ENCODE assay signal across 20 mouse cellular contexts in the genomic region with DNA sequence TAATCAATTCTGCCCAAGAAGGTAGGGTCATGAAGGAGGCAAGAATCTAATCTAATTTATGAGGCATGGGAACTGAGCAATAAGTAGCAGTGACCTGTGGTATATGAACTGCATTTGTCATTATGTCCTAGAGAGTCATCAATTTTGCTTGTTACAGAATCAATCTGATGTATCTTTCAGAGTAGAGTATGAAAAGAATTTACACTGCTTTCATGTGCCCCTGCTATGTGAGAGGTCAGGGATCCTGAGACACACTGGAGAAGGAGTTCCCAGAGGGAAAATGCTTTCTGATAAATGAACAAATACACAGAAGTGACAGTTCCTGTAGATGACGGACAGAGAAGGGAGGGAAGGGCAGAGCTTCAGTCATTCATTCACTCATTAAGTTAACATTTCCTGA.
A peak's percentile ranks its signal among the peaks of the same experiment; 100 is the strongest.
DNase-seq lines count a peak whose midpoint lies in the region; ATAC-seq lines count a peak whose summit lies in the region.
"Had no signal": no experiment of that assay in that cellular context is flagged by ENCODE, and none has a peak within 500 bp of the region (broad histone marks: within the 10 kb centered on the region; RNA-seq: fewer than 3 reads in every experiment).

No protein-coding gene starts in this region.

- no peak overlapping the region for H3K4me3 ChIP-seq in midbrain, embryonic 11.5 days (ENCODE audit: low read depth, low read length)
- no peak overlapping the region for H3K4me3 ChIP-seq in midbrain, embryonic 15.5 days
- H3K4me3 ChIP-seq in hindbrain, embryonic 15.5 days, result no peak overlapping the region
- H3K4me3 ChIP-seq in midbrain, embryonic 16.5 days (ENCODE audit: low read depth, low read length), result no peak overlapping the region
- H3K4me3 ChIP-seq: embryonic facial prominence, embryonic 12.5 days; erythroblast, embryonic 14.5 days; heart, embryonic 12.5 days; intestine, embryonic 15.5 days; liver, embryonic 15.5 days had no signal

- 63% methylated on average over 1 of the region's 1 CpGs for WGBS in midbrain, embryonic 11.5 days
- 55% methylated on average over 1 of the region's 1 CpGs for WGBS in midbrain, embryonic 15.5 days
- 75% methylated on average over 1 of the region's 1 CpGs for WGBS in hindbrain, embryonic 15.5 days
- WGBS in midbrain, embryonic 16.5 days, result 59% methylated on average over 1 of the region's 1 CpGs

- no peak for DNase-seq in midbrain, embryonic 11.5 days (ENCODE audit: low spot score, missing footprints)
- peak; percentile 6 for DNase-seq in retina, postnatal 1 day
- no peak for DNase-seq in spleen, postnatal 4 days (ENCODE audit: low spot score in 2 of 2)
- no peak for DNase-seq in heart, adult 9 months (ENCODE audit: low spot score in 2 of 2)
- DNase-seq: cerebellum, adult 18-20 months; cerebellum, postnatal 36 days; layer of hippocampus, postnatal 36 days; right cerebral cortex, postnatal 4 days; thymus, postnatal 14 days had no signal

- no peaks in the 10 kb centered on the region for H3K27me3 ChIP-seq in midbrain, embryonic 11.5 days (ENCODE audit: control insufficient read depth, insufficient read depth, low read length)
- no peaks in the 10 kb centered on the region for H3K27me3 ChIP-seq in midbrain, embryonic 15.5 days (replicated peaks)
- no peaks in the 10 kb centered on the region for H3K27me3 ChIP-seq in hindbrain, embryonic 15.5 days
- H3K27me3 ChIP-seq in midbrain, embryonic 16.5 days (ENCODE audit: control insufficient read depth, insufficient read depth, low read depth, low read length), result no peaks in the 10 kb centered on the region
- H3K27me3 ChIP-seq: embryonic facial prominence, embryonic 12.5 days; heart, embryonic 12.5 days; intestine, embryonic 15.5 days; liver, embryonic 15.5 days had no signal

- 0 out of 2 replicates have a peak, but pooled peaks have one; percentile 22 for ATAC-seq in midbrain, embryonic 11.5 days (ENCODE audit: low FRiP score)
- ATAC-seq in midbrain, embryonic 15.5 days (replicated peaks), result no peak; the same call in 1 of the 2 replicates
- ATAC-seq in hindbrain, embryonic 15.5 days (ENCODE audit: low FRiP score, low read depth), result peak; percentile 48; the same call in 1 of the 2 replicates
- peak; percentile 14; the same call in 1 of the 2 replicates for ATAC-seq in midbrain, embryonic 16.5 days
- ATAC-seq: forebrain, embryonic 14.5 days; intestine, embryonic 15.5 days had no signal

- no peaks in the 10 kb centered on the region for H3K9me3 ChIP-seq in midbrain, embryonic 11.5 days (ENCODE audit: control insufficient read depth, low read length)
- no peaks in the 10 kb centered on the region for H3K9me3 ChIP-seq in midbrain, embryonic 15.5 days
- H3K9me3 ChIP-seq in hindbrain, embryonic 15.5 days, result no peaks in the 10 kb centered on the region
- no peaks in the 10 kb centered on the region for H3K9me3 ChIP-seq in midbrain, embryonic 16.5 days (replicated peaks; ENCODE audit: control insufficient read depth, low read length, poor library complexity, severe bottlenecking)
- H3K9me3 ChIP-seq: embryonic facial prominence, embryonic 12.5 days; heart, embryonic 12.5 days; intestine, embryonic 15.5 days; liver, embryonic 15.5 days had no signal

- no peak overlapping the region for H3K4me2 ChIP-seq in midbrain, embryonic 11.5 days
- no peak overlapping the region for H3K4me2 ChIP-seq in midbrain, embryonic 15.5 days
- no peak overlapping the region for H3K4me2 ChIP-seq in hindbrain, embryonic 15.5 days
- H3K4me2 ChIP-seq in midbrain, embryonic 16.5 days (ENCODE audit: low read length), result no peak overlapping the region
- H3K4me2 ChIP-seq: embryonic facial prominence, embryonic 12.5 days; heart, embryonic 12.5 days; intestine, embryonic 15.5 days; liver, embryonic 15.5 days had no signal

- no peak overlapping the region for H3K9ac ChIP-seq in midbrain, embryonic 11.5 days (ENCODE audit: low read length)
- no peak overlapping the region for H3K9ac ChIP-seq in midbrain, embryonic 15.5 days
- no peak overlapping the region for H3K9ac ChIP-seq in hindbrain, embryonic 15.5 days
- no peak overlapping the region for H3K9ac ChIP-seq in midbrain, embryonic 16.5 days (ENCODE audit: low read depth, low read length)
- H3K9ac ChIP-seq: embryonic facial prominence, embryonic 12.5 days; heart, embryonic 12.5 days; intestine, embryonic 15.5 days; liver, embryonic 15.5 days had no signal

- H3K36me3 ChIP-seq in midbrain, embryonic 11.5 days (ENCODE audit: control insufficient read depth, insufficient read depth, low read length), result no peaks in the 10 kb centered on the region
- H3K36me3 ChIP-seq in midbrain, embryonic 15.5 days (replicated peaks), result no peaks in the 10 kb centered on the region
- no peaks in the 10 kb centered on the region for H3K36me3 ChIP-seq in hindbrain, embryonic 15.5 days
- no peaks in the 10 kb centered on the region for H3K36me3 ChIP-seq in midbrain, embryonic 16.5 days (ENCODE audit: control insufficient read depth, insufficient read depth, low read length)
- H3K36me3 ChIP-seq: embryonic facial prominence, embryonic 12.5 days; heart, embryonic 12.5 days; intestine, embryonic 15.5 days; liver, embryonic 15.5 days had no signal

- no peak overlapping the region for H3K27ac ChIP-seq in midbrain, embryonic 11.5 days (ENCODE audit: low read depth, low read length)
- H3K27ac ChIP-seq in midbrain, embryonic 15.5 days, result no peak overlapping the region
- H3K27ac ChIP-seq in hindbrain, embryonic 15.5 days (replicated peaks), result no peak overlapping the region
- no peak overlapping the region for H3K27ac ChIP-seq in midbrain, embryonic 16.5 days (ENCODE audit: low read length)
- H3K27ac ChIP-seq: embryonic facial prominence, embryonic 12.5 days; intestine, embryonic 15.5 days; kidney, postnatal 0 days; liver, embryonic 15.5 days; macrophage had no signal

- no peaks in the 10 kb centered on the region for H3K4me1 ChIP-seq in midbrain, embryonic 11.5 days (ENCODE audit: control insufficient read depth, insufficient read depth, low read length)
- no peaks in the 10 kb centered on the region for H3K4me1 ChIP-seq in midbrain, embryonic 15.5 days
- no peaks in the 10 kb centered on the region for H3K4me1 ChIP-seq in hindbrain, embryonic 15.5 days (replicated peaks)
- H3K4me1 ChIP-seq in midbrain, embryonic 16.5 days (ENCODE audit: control insufficient read depth, insufficient read depth, low read length), result no peaks in the 10 kb centered on the region
- H3K4me1 ChIP-seq: embryonic facial prominence, embryonic 12.5 days; heart, embryonic 12.5 days; intestine, embryonic 15.5 days; liver, embryonic 15.5 days had no signal
